Mouse (Mus musculus) MEL (cell line): Measurements from ENCODE around the gene Cdc7. TPM values are rescaled to one million over a fixed set of nuclear protein-coding genes. Genes with fewer than 3 reads are reported as not detected.

Source experiments
- polyA plus RNA-seq, 2 experiments: library from polyadenylated mRNA; stranded (reverse) in 1 of 2; unstranded in 1 of 2; fragments of >175 nt in 1 of 2; fragments of >200 nt in 1 of 2; gene quantifications; 2 replicates each; pipeline versions ENCODE4 v1.2.1 to v1.2.4; 2012; ENCODE audit warnings: low replicate concordance in 2 of 2, low read depth in 1 of 2; ENCODE audit not compliant: insufficient read length in 2 of 2, insufficient read depth in 1 of 2, missing spikeins in 1 of 2
- total RNA-seq: library from RNA; depleted of rRNA; stranded (reverse); fragments of 300-350 nt; gene quantifications from 2 replicates; pipeline ENCODE4 v1.2.3, GENCODE M21; 2012; rRNA removed

The Cdc7 gene
- total and polyA plus RNA-seq, 3 experiments: 19.6 to 21.4 TPM; not detected in 1

Other genes starting within 250 kb of the Cdc7 start
- not detected in 2 replicates for gene Hfm1, start 38.0 kb upstream of the Cdc7 start, total RNA-seq
- not detected for gene Hfm1, start 38.0 kb upstream of the Cdc7 start, polyA plus RNA-seq